Mouse (Mus musculus): ENCODE measurements at regions not wholly inside any gene's neighbourhood (a gene's known extent, or its start where the extent isn't known, plus 50 kb on each side); places are given as distances from the start of the nearest gene placed in this dataset.

- Histone ChIP-seq H3K36me3 (ENCODE audit: insufficient read depth, low read length) (no peaks in the 10 kb centered on the region), H3K9me3 (ENCODE audit: low read length) (no peaks in the 10 kb centered on the region), H3K27me3 (ENCODE audit: insufficient read depth, low read length) (no peaks in the 10 kb centered on the region), H3K4me3 (replicated peaks; ENCODE audit: low read length) (no peak overlapping the region), H3K4me1 (replicated peaks; ENCODE audit: low read depth, low read length) (no peaks in the 10 kb centered on the region)
- TF ChIP-seq CTCF (conservative IDR thresholded peaks at IDR 0.05; ENCODE audit: low read length) (no peak), POU5F1 (IDR thresholded peaks at IDR 0.05; ENCODE audit: borderline replicate concordance, low read length) (no peak), NANOG (IDR thresholded peaks at IDR 0.05; ENCODE audit: borderline replicate concordance, low read length) (no peak)
Measured at GRCm38 (mm10) chr4:48766458-48766857, 103.1 kb downstream of the Cavin4 start.

GRCm38 (mm10) chr4:48770403-48770953 lies 107.2 kb downstream of the Cavin4 start:
- Histone ChIP-seq H3K36me3 (ENCODE audit: insufficient read depth, low read length) (no peaks in the 10 kb centered on the region), H3K4me1 (replicated peaks; ENCODE audit: low read depth, low read length) (peaks cover 7% of the 10 kb centered on the region), H3K27me3 (ENCODE audit: insufficient read depth, low read length) (peaks cover 9% of the 10 kb centered on the region; the same call in 1 of the 2 replicates), H3K4me3 (replicated peaks; ENCODE audit: low read length) (no peak overlapping the region), H3K9me3 (ENCODE audit: low read length) (no peaks in the 10 kb centered on the region)
- TF ChIP-seq NANOG (IDR thresholded peaks at IDR 0.05; ENCODE audit: borderline replicate concordance, low read length) (no peak), CTCF (conservative IDR thresholded peaks at IDR 0.05; ENCODE audit: low read length) (no peak), POU5F1 (IDR thresholded peaks at IDR 0.05; ENCODE audit: borderline replicate concordance, low read length) (no peak)

- Histone ChIP-seq H3K36me3 (ENCODE audit: insufficient read depth, low read length) (no peaks in the 10 kb centered on the region), H3K4me3 (replicated peaks; ENCODE audit: low read length) (no peak overlapping the region), H3K4me1 (replicated peaks; ENCODE audit: low read depth, low read length) (peaks cover 7% of the 10 kb centered on the region), H3K9me3 (ENCODE audit: low read length) (no peaks in the 10 kb centered on the region), H3K27me3 (ENCODE audit: insufficient read depth, low read length) (peaks cover 9% of the 10 kb centered on the region; the same call in 1 of the 2 replicates)
- no peak for TF ChIP-seq POU5F1 (IDR thresholded peaks at IDR 0.05; ENCODE audit: borderline replicate concordance, low read length)
- TF ChIP-seq CTCF (conservative IDR thresholded peaks at IDR 0.05; ENCODE audit: low read length), result peak; percentile 58
Measured at GRCm38 (mm10) chr4:48770954-48771665, 107.8 kb downstream of the Cavin4 start.

GRCm38 (mm10) chr4:48771836-48772235 lies 108.5 kb downstream of the Cavin4 start:
- Histone ChIP-seq H3K4me1 (replicated peaks; ENCODE audit: low read depth, low read length) (peaks cover 7% of the 10 kb centered on the region), H3K27me3 (ENCODE audit: insufficient read depth, low read length) (peaks cover 9% of the 10 kb centered on the region; the same call in 1 of the 2 replicates), H3K4me3 (replicated peaks; ENCODE audit: low read length) (no peak overlapping the region), H3K9me3 (ENCODE audit: low read length) (no peaks in the 10 kb centered on the region), H3K36me3 (ENCODE audit: insufficient read depth, low read length) (no peaks in the 10 kb centered on the region)
- TF ChIP-seq CTCF (conservative IDR thresholded peaks at IDR 0.05; ENCODE audit: low read length) (no peak), NANOG (IDR thresholded peaks at IDR 0.05; ENCODE audit: borderline replicate concordance, low read length) (no peak), POU5F1 (IDR thresholded peaks at IDR 0.05; ENCODE audit: borderline replicate concordance, low read length) (no peak)

GRCm38 (mm10) chr4:48779202-48779905 lies 116.0 kb downstream of the Cavin4 start:
- Histone ChIP-seq H3K4me1 (replicated peaks; ENCODE audit: low read depth, low read length) (no peaks in the 10 kb centered on the region), H3K27me3 (ENCODE audit: insufficient read depth, low read length) (no peaks in the 10 kb centered on the region), H3K4me3 (replicated peaks; ENCODE audit: low read length) (no peak overlapping the region), H3K9me3 (ENCODE audit: low read length) (no peaks in the 10 kb centered on the region), H3K36me3 (ENCODE audit: insufficient read depth, low read length) (no peaks in the 10 kb centered on the region)
- peak; percentile 90 for TF ChIP-seq CTCF (conservative IDR thresholded peaks at IDR 0.05; ENCODE audit: low read length)
- TF ChIP-seq NANOG (IDR thresholded peaks at IDR 0.05; ENCODE audit: borderline replicate concordance, low read length), result no peak

GRCm38 (mm10) chr4:48779955-48780354 lies 116.6 kb downstream of the Cavin4 start:
- TF ChIP-seq NANOG (IDR thresholded peaks at IDR 0.05; ENCODE audit: borderline replicate concordance, low read length) (no peak), POU5F1 (IDR thresholded peaks at IDR 0.05; ENCODE audit: borderline replicate concordance, low read length) (no peak), CTCF (conservative IDR thresholded peaks at IDR 0.05; ENCODE audit: low read length) (no peak)
- Histone ChIP-seq H3K4me1 (replicated peaks; ENCODE audit: low read depth, low read length) (no peaks in the 10 kb centered on the region), H3K27me3 (ENCODE audit: insufficient read depth, low read length) (no peaks in the 10 kb centered on the region), H3K4me3 (replicated peaks; ENCODE audit: low read length) (no peak overlapping the region), H3K36me3 (ENCODE audit: insufficient read depth, low read length) (no peaks in the 10 kb centered on the region), H3K9me3 (ENCODE audit: low read length) (no peaks in the 10 kb centered on the region)

GRCm38 (mm10) chr4:48781099-48781498 lies 117.8 kb downstream of the Cavin4 start:
- no peak overlapping the region for H3K4me3 ChIP-seq (replicated peaks; ENCODE audit: low read length)
- no peaks in the 10 kb centered on the region for H3K36me3 ChIP-seq (ENCODE audit: insufficient read depth, low read length)
- no peak for TF ChIP-seq CTCF (conservative IDR thresholded peaks at IDR 0.05; ENCODE audit: low read length)
- TF ChIP-seq NANOG (IDR thresholded peaks at IDR 0.05; ENCODE audit: borderline replicate concordance, low read length), result no peak
- no peak for TF ChIP-seq POU5F1 (IDR thresholded peaks at IDR 0.05; ENCODE audit: borderline replicate concordance, low read length)
- H3K4me1 ChIP-seq (replicated peaks; ENCODE audit: low read depth, low read length), result no peaks in the 10 kb centered on the region
- H3K27me3 ChIP-seq (ENCODE audit: insufficient read depth, low read length), result no peaks in the 10 kb centered on the region
- H3K9me3 ChIP-seq (ENCODE audit: low read length), result no peaks in the 10 kb centered on the region

GRCm38 (mm10) chr4:48782686-48783085 lies 119.4 kb downstream of the Cavin4 start:
- no peaks in the 10 kb centered on the region for H3K27me3 ChIP-seq (ENCODE audit: insufficient read depth, low read length)
- no peaks in the 10 kb centered on the region for H3K9me3 ChIP-seq (ENCODE audit: low read length)
- TF ChIP-seq POU5F1 (IDR thresholded peaks at IDR 0.05; ENCODE audit: borderline replicate concordance, low read length), result no peak
- no peak for TF ChIP-seq NANOG (IDR thresholded peaks at IDR 0.05; ENCODE audit: borderline replicate concordance, low read length)
- TF ChIP-seq CTCF (conservative IDR thresholded peaks at IDR 0.05; ENCODE audit: low read length), result no peak
- no peaks in the 10 kb centered on the region for H3K36me3 ChIP-seq (ENCODE audit: insufficient read depth, low read length)
- no peak overlapping the region for H3K4me3 ChIP-seq (replicated peaks; ENCODE audit: low read length)
- no peaks in the 10 kb centered on the region for H3K4me1 ChIP-seq (replicated peaks; ENCODE audit: low read depth, low read length)

Data from E14TG2a.4 (cell line).